ENCODE assay signal across 13 mouse cellular contexts in genomic region chr17:17857446-17857845, GRCm38 (mm10). TPM values are rescaled to one million over a fixed set of nuclear protein-coding genes. Genes with fewer than 3 reads are reported as not detected.
"Had no signal": no experiment of that assay in that cellular context is flagged by ENCODE, and none has a peak within 500 bp of the region (broad histone marks: within the 10 kb centered on the region; RNA-seq: fewer than 3 reads in every experiment).

No protein-coding gene starts in this region.

- DNase-seq: kidney, adult 9 months; kidney, postnatal 14 days; liver, postnatal 0 days; lung, embryonic 14.5 days; retina, postnatal 1 day; right cerebral cortex, postnatal 25 days; spleen, adult 18-20 months; thymus, postnatal 25 days had no signal

RNA-seq across cellular contexts. Expression of gene Has1, which starts 2.4 kb away (rescaled TPM):
- total RNA-seq: megakaryocyte, adult 5-6 weeks; neutrophil, adult 5-6 weeks had no signal

RNA-seq across cellular contexts. Expression of gene Fpr1, which starts 26.3 kb away (rescaled TPM):
- total RNA-seq: layer of hippocampus, adult 8-10 months; layer of hippocampus, postnatal 10 days; left cerebral cortex, postnatal 25 days had no signal

RNA-seq across cellular contexts. Expression of gene Fpr2, which starts 30.2 kb away (rescaled TPM):
- total RNA-seq: layer of hippocampus, adult 8-10 months; left cerebral cortex, postnatal 25 days had no signal

RNA-seq across cellular contexts. Expression of gene Fpr3, which starts 30.2 kb away (rescaled TPM):
- total RNA-seq: layer of hippocampus, adult 8-10 months; layer of hippocampus, postnatal 10 days; left cerebral cortex, postnatal 25 days; megakaryocyte, adult 5-6 weeks; neutrophil, adult 5-6 weeks had no signal
